Mouse (Mus musculus): ENCODE results near the gene Cnot2.

Gene Cnot2

DNA sequence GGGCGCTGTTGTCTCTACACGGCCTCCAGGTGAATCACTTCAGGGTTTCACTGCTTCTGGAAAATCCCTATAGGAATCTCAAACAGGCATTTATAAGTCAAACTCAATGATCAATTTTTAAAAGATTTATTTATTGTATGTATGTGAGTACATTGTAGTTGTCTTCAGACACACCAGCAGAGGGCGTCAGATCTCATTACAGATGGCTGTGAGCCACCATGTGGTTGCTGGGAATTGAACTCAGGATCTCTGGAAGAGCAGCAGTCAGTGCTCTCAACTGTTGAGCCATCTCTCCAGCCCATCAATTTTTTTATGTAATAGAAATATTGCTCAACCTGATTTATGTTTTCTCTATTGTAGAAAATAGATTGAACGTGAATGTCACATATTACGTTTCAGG lies 100.3 kb downstream of the Cnot2 start:
- DNase-seq (ENCODE audit: low spot score): no peak

DNA sequence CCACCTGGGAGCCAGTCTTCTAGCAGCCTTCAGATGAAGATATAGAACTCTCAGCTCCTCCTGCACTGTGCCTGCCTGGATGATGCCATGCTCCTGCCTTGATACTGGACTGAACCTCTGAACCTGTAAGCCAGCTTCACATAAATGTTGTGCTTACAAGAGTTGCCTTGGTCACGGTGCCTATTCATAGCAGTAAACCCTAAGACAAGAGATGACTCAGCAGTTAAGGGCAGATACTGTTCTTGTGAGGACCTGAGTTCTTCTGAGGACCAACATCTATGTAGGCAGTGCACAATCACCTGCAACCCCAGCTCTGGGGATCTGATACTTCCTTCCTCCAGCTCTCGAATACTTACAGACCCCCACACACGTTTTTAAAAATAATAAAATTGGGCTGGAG lies 104.8 kb downstream of the Cnot2 start:
- no peak for DNase-seq (ENCODE audit: low spot score)

DNA sequence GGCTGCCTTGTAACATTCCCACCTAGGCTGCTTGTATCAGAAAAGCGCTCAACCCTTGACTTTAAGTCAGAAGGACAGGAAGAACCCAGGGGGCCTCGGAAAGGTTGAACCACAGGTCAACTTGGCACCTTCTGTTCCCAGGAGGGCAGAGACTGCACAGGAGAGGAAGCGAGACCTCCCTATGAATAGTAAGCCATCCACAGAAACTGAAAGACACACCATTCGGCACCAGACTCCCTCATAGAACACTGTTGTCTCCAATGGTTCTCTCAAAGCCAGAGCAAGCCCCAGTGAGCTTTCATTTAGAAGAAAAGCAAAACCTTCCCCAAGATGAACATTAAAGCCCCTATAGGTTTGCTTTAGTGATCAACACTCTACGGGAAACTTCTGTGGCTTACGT lies 105.6 kb downstream of the Cnot2 start:
- DNase-seq (ENCODE audit: low spot score): no peak

- no peak for DNase-seq (ENCODE audit: low spot score)
These were observed 107.4 kb downstream of the Cnot2 start, which contains the start of gene Kcnmb4 for GRCm38 (mm10) chr10:116473759-116474549. Kcnmb4 (minus strand) TSS chr10:116473878.

DNA sequence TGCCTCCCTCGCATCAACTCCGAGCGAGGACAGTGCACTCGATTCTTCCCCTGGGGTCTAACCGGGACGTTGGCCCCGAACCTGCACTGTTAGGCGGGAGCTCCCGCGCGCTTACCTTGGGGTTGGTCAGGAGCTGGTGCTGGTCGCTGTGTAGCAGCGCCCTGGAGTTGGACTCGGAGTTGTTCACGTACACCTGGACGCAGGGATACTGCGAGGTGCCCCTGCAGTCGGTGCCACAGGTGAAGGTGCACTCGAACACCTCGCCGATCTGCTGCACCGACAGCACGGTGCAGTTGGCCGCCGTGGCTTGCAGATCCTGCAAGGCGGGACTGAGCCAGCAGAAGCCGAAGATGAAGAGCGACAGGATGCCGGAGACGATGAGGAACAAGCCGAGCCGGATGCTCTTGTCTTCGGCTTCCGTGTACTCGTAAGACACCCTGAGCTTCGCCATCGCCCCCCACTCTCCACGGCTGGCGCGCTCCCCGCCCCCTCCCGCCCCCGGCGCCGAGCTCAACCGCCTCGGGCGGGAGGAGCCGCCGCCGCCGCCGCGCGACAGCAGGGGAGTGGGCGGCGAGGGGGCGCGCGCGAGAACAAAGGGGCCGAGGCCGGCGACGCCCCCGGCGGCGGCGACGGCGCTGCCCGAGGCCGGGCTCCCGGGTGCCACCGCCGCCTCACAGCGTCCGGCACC lies 108.1 kb downstream of the Cnot2 start:
- DNase-seq (ENCODE audit: low spot score): no peak

DNA sequence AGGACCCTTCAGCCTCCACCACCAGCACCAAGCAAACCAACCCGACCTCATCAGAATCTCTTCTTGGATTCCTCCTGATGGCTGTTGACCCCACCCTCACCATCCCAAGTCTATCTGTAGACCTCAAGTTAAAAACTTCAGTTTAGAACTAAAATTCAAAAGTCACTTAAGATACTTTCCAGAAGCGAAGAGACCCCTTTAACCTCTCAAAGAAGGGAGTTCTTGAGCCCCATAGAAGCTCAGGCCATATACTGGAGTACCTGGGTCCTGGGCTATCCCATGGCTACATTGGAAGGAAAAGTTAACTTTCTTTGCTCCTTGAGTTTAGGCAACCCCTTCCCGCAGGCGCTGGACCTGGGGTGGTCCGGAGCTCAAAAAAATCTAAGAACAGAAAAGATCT lies 108.7 kb downstream of the Cnot2 start:
- no peak for DNase-seq (ENCODE audit: low spot score)

GRCm38 (mm10) chr10:116470306-116470925 lies 110.9 kb downstream of the Cnot2 start:
- no peak for DNase-seq (ENCODE audit: low spot score)

GRCm38 (mm10) chr10:116468094-116468493 lies 113.2 kb downstream of the Cnot2 start:
- DNase-seq (ENCODE audit: low spot score): no peak

- DNase-seq (ENCODE audit: low spot score): no peak
These were observed 117.5 kb downstream of the Cnot2 start for GRCm38 (mm10) chr10:116463753-116464345.

DNA sequence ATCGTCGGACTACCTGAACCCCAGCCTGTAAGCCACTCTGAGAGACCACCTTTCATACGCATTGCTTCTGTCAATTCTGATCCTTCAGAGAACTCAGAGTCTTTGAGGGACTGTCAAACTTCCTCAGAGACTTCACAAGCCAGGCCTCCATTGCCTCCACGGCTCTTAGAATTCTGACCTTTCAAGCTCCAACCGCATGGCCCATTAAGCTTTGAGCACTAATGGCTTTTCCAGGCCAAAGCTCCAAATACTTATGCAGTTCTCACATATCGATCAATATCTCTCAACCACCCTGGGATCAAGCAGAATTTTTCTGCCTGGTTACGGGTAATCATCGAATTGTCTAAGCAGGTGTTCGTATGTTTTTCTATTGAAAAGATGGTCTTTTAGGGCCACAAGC lies 119.9 kb downstream of the Cnot2 start:
- DNase-seq (ENCODE audit: low spot score): no peak

DNA sequence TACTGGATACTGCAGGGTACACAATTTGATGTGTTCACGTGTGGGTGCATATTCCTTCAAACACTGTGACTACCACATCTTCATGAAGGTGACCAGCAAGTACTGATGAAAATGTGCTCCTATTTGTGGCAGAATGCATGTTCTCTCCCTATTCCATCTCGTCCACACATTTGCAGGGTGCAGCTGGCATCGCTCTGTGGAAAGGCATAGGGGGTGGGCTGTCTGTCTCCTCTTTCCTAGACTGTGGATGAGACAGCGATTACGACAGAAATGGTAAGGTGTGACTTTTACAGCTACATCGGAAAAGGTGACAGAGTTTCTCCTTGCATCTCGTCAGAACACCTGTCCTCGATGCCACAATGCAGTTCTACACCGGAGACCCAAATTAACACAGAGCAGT lies 122.5 kb downstream of the Cnot2 start:
- DNase-seq (ENCODE audit: low spot score): no peak

DNA sequence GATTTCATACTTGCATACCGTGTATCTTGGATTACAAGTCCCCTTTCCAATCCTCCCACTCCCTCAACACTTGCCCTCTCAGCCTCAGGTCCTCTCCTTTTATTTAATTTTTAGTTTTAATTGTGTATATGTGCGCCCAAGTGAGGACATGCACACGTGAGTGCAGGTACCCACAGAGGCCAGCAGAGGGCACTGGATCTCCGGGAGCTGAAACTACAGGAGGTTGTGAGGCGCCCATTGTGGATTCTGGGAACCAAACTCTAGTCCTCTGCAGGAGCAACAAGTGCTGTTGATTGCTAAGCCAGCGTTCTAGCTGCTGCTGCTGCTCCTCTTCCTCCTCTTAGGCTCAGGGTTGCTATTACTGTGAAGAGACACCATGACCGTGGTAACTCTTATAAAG lies 128.5 kb downstream of the Cnot2 start:
- DNase-seq (ENCODE audit: low spot score): no peak

DNA sequence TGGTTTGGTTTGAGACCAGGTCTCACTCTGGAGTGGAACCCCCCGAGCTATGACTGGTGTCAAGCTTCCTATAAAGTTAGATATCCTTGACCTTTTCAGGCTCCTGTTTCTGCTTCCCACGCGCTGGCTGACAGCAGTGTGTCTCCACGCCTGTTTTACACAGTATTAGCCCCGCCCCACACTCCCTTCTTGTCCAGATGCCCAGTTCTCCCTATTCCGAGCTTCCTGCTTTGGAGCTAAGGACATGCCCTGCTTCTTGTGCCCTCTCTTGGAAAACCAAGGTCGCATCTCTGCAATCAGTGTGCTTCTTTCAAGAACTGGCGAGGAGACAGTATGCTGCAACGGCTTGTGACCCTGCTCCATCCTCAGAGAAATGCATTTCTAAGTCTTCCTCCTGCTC lies 130.7 kb downstream of the Cnot2 start:
- no peak for DNase-seq (ENCODE audit: low spot score)

GRCm38 (mm10) chr10:116448166-116448565 lies 133.1 kb downstream of the Cnot2 start:
- DNase-seq (ENCODE audit: low spot score): no peak

DNA sequence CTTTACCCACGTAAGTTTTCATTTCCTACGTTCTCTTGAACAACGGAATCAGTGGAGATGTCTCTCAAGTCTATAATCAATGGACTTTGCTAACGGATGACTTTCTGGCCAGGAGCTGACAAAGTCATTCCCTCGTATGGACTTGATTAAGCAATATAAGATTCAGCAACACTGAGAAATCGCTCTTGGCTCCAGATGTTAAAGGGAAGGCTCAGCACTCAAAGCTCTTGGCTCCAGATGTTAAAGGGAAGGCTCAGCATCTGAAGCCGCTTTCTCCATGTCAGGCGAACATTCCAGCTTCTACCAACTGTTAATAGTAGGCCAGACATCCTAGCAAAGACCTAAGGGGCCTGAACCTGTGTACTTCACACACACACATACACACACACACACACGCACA lies 134.1 kb downstream of the Cnot2 start:
- DNase-seq (ENCODE audit: low spot score): no peak

GRCm38 (mm10) chr10:116446040-116446439 lies 135.3 kb downstream of the Cnot2 start:
- no peak for DNase-seq (ENCODE audit: low spot score)

- DNase-seq (ENCODE audit: low spot score): no peak
These were observed 136.5 kb downstream of the Cnot2 start for GRCm38 (mm10) chr10:116444826-116445225.

DNA sequence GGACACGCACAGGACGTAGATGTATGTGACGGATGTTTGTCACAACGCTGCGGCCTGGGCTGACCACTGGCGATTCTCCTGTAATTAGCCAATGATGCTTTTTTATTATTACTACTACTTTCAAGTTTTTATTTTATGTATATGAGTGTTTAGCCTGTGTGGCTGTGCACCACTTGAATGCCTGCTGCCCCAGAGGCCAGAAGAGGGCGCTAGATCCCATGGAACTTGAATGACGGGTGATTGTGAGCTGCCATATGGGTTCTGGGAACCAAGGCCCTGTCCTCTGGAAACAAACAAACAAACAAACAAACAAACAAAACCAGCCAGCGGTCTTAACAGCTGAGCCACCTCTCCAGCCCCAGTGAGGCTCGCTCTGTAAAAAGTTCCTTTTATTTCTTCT lies 136.9 kb downstream of the Cnot2 start:
- no peak for DNase-seq (ENCODE audit: low spot score)

DNA sequence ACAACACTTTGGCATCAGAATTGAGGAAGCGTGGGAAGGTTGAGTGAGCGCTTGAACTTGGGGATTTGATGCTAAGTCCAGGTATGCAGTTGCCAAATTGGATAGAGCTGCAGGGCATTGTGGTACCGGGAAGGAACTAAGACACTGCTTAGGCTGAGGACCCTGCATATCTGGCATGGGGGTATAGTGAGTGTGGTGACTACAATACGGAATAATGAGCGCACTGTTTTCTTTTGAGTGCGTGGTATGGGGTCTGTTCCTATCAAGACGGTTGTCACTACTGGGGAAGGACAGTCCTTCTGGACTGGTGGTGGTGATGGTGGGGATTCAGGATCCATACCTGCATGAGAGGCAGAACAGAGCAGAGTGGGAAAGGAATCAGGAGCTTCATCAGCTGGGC lies 140.4 kb downstream of the Cnot2 start:
- DNase-seq (ENCODE audit: low spot score): no peak

GRCm38 (mm10) chr10:116440088-116440487 lies 141.2 kb downstream of the Cnot2 start:
- DNase-seq (ENCODE audit: low spot score): no peak

GRCm38 (mm10) chr10:116435455-116435854 lies 145.9 kb downstream of the Cnot2 start:
- no peak for DNase-seq (ENCODE audit: low spot score)

Measured in spleen, adult 12 weeks (tissue).